Mouse (Mus musculus): ENCODE data around the gene Fbxo28.
"Not testable (repeated sequence)": the region's sequence is repeated elsewhere in the genome, so short reads cannot be mapped to it uniquely, and the experiment has no call there.

Gene Fbxo28

DNA sequence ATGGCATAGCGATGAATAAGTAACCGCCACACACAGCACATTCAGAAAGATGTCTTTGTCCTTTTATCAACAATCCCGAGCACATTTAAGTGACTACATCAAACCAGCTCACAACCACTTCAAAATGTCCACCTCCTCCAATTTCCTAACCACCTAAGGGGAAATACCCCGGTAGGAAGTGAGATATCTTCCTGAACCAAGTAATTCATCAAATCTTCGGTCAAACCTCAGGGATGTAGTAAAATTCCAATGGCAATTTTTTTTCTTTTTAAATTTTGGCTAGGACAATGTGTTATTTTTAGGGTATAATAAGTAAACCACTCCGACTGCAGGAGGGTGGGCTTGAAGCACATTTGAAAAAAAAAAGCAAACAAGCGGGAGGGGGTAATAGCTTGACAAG, 1.1 kb downstream of the Fbxo28 start:
- DNase-seq: no peak

DNA sequence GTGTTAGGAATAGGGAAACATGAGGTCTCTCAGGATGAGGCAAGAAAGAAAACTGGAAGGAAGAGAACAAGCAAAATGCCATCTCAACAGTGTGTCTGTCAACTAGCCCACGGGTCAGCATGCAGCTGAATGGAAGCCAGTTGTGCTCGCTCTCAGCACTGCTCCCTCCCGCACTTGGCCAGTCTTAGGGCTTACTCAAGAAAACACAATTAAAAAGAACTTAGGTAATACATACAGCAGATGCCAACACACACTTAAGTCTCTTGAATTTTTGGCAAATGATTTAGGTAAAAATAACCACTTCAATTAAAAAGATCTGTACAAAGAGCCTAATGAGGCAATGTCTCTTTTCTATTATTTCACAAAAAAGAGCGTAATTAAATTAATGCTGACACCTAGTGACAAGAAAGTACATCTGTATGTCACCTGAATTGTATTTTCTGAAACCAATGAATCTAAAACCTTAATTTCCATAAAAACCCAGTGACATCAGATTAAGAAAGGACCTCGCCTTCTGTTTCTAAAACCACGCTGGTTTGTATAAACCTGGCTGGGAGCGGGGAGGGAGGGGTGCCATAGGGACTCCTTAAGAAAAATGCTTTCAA, 2.4 kb downstream of the Fbxo28 start:
- peak; percentile 24 for DNase-seq

DNA sequence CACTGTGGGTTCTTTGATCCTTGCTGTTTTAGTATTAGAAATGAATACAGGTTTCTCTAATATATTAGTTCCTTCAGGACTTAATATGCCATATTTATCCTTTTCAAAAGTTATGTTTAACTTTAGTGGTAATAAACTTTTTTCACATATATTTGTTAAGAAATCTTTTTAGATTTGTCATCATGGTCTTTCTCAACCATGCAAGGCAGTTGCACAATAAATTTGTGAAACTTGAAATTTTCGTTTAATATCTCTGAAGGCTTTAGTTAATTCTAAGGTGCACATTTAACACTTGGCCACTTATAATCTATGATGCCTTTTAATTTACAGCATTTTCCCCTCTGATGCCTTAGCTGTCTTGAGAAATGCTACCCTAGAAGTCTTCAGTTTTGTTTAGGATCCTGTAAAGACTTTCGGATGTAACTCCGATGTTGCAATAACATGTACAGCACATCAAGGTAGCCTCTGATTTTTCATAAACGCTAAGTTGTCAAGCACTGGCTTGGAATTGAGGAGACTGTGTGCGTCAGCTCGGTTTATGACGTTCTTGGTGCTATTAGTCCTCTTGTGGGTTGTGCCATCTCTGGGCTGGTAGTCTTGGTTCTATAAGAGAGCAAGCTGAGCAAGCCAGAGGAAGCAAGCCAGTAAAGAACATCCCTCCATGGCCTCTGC, 7.5 kb downstream of the Fbxo28 start:
- DNase-seq: no peak

DNA sequence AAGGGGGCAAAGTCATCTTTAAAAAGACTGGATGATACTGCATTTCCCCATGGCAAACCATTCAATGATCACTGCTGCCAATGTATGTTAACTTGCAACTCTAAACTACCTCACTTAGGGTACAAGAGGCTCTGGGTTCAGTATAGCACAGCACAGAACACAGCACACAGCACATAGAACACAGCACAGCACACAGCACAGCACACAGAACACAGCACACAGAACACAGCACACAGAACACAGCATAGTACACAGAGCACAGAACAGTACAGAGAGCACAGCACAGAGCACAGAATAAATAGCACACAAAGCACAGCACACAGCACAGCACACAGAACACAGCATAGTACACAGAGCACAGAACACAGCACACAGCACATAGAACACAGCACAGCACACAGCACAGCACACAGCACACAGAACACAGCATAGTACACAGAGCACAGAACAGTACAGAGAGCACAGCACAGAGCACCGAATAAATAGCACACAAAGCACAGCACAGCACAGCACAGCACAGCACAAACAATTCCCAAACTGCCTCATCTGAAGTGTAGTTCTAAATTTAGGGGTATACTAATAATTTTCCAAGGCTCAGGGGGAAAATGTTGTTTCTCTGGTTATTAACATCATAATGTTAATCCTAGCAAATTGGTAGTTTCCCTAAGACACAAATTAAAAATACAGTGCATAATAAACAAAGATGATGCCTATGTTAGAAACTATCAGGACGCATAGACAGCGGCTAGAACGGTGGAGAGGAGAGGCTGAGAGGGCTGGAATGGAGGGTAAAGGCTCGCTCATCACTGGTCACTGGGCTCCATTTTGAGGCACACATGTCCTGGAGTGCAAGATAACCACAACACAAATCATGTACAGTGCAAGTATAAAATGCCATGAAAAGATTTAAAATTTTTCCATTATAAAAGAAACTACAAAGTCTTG, 9.1 kb downstream of the Fbxo28 start:
- DNase-seq: no peak

DNA sequence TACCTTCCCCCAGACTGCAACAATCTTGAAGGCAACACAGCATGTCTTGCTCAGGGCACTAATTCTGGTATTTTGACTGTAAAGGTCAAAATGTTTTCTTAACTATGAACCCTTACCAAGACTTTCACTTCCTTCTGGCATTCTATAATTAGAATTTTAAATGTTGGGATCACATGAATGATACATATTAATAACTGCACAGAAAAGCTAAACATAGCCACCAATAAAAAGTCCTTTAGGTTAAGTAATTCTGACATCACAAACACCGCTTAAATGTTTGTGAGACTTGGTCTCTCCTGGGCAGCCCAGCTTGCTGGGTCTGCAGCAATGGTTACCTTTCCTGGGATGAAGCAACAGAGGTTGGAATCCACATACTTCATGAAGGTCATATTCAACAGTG, 15.5 kb downstream of the Fbxo28 start:
- DNase-seq: no peak

DNA sequence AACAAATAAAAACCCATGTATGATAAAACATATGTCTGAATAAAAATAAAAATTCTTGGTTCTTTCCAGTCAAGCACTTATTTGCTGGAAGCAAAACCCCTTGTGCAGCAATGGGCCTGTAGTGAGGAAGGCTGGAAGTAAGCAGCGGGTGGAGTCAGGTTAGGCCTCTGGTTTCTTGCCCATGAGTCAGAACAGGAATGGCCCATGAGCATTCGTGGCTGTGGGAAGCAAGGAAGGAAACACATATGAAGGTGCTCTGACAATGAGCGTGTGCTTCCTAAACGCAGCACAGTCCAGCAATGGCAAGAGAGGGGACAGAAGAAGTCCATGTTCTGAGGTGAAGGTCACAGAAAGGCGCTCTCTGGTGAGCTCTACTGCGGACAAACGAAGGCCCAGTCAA, 16.9 kb downstream of the Fbxo28 start:
- no peak for DNase-seq

DNA sequence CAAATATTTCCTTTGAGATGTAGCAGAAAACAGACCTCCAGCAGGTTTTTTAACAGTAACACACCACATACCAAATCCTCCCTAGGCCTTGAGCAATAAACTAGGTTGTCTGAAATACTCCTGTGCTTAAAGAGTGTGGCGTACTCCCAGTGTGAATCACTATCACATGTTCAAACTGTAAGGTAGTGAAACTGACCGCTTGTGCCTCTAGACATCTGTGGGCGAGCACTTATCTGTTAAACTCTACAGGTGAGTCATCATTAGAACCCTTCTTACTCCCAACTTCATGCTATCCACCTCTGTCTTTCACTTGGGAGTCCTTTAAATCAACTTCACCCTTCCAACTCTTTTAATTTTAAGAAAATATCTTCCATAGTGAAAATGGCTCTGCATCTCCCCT, 18.3 kb downstream of the Fbxo28 start:
- DNase-seq: no peak

DNA sequence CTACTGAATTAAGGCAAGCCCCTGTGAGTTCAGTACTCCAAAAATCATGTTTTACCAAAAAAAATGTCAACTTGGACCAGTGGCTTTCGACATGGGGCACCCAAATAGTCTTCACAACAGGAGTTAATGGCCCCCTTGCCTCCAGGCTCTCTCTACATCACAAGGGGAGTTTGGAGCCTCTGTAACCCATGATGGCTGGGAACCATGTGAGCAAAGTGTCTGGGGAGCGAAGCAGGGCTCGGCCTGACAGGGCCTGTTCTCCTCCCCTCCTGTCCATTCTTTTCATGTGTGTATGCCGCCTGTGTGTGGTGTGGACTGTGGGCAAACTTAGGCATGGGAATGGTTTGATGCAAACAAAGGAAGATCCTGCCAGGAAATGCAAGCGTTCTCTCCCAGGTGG, 27.2 kb downstream of the Fbxo28 start:
- DNase-seq: no peak

DNA sequence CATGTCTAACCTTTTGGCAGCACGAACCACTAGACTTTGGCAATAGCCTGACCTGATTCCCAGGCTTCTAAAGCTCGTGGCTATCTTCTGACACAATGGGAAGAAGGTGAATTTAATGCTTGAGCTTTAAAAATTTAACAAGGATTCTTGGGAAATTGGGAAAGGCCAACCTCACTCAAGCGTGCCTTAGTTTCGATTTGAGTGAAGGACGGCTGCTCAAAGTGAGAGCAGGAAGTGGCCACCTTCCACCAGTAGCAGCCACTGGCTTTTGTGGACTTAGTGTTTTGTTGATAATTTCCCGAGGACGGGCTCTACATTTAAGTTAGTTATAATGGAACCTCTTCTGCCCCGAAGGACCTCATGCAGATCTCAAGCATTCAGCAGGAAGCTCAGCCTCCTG, 28.2 kb downstream of the Fbxo28 start:
- no peak for DNase-seq

DNA sequence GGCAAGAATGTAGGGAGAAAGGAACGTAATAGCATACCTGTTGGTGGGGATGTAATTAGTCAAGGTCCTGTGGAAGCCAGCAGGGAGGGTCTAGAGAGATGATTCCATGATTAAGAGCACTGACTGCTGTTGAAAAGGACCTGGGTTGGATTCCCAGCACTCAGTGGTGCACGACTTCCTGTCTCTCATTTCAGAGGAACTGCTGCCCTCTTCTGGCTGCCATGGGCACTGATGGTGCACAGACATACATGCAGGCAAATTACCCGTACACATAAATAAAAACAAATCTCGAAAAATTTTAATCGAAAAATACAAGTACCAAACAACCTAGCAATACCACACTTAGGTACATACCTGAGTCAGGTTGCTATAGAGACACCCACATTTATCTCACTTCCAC, 30.1 kb downstream of the Fbxo28 start:
- DNase-seq: no peak

DNA sequence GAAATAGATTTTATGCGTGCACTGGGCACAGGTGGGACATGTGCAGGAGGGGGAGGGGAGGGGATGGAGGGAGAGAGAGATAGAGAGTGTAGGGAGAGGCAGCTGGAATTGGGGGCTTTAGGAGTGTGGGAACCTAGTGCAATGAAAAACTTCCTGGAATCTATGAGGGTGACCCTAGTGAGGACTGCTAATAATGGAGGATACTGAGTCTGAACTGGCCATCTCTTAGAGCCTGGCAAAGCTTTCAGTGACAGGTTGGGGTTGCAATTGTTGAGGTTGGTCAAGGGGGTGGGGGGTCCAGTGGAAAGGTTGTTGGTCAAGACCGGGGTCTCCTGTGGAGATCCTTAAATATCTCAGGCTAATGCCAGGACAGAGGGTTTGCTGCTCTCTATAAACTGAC, 31.1 kb downstream of the Fbxo28 start:
- DNase-seq: no peak

DNA sequence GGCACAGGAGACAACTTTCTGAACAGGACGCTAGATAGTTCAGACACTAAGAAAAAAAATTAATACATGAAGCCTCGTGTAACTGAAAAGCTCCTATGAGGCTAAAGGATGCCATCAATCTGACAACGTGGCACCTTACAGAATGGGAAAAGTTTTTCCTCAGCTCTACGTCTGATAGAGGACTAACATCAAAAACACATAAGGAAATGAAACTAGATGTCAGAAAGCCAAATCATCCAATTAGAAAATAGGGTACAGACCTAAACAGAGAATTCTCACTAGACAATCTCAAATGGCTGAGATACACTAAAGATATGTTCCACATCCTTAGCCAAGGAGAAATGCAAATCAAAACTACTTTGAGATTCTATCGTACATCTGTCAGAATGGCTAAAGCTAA, 32.0 kb downstream of the Fbxo28 start:
- DNase-seq: no peak

DNA sequence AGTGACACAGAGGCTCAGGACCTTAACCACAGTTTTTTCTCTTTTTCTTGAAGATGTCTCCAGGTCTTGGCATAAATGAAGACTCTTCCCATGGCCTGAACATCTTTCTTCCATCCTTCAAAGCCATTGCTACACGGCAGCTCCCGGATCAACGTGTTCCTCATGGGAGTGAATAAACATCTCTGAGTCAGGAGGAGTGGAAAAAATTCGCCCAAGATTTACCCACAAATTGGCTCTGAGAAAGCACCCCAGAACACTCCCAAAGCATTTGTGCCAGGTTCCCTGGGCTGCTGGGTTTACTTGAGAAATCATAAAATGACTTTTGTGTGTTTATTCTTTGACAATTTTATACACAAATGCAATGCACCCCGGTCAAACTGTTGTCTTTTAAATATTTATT, 38.5 kb downstream of the Fbxo28 start:
- no peak for DNase-seq

DNA sequence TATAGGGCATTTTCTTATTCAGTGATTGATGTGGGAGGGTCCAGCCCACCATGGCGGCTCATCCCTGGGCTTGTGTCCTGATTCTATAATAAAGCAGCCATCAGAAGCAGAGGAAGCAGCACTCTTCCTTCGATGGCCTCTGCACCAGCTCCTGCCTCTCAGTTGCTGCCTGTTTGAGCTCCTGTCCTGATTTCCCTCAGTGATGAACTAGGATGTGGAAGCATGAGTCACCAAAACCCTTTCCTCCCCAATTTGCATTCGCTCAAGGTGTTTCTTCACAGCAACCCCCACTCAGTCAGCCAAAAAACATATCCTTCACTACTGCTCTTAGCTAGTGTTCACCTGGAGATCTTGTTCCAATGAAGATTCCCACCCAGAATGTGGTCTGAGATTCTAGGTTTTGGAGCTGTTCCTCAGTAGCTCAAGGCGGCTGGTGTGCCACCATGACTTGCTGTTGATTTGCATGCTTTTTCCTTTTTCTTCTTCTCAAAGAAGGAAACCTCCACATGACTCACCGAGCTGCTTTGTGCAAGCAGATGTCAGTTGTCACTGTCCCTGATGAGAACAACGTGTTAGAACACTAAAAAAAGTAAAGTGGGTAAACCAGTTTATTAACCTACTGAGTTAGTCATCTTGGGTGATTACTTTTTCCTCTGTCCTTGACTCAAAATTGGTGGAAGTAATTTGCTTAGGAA, 39.1 kb downstream of the Fbxo28 start:
- no peak for DNase-seq

DNA sequence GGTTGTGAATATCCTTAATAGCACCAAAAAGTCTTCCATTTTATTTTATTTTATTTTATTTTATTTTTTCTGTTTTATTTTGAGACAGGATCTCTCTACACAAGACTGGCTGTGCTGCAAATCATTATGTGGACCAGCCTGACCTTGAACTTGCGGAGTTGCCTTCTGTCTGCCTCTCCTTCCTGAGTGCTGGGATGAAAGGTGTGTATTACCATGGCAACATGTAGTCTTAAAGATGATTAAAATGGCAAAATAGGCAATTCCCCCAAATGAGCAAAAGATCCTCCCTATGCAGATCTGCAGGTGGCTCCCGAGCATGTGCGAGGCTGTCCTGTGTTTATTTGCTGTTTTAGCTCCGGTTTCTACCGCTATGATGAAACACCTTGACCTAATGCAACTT, 43.6 kb downstream of the Fbxo28 start:
- DNase-seq: no peak

DNA sequence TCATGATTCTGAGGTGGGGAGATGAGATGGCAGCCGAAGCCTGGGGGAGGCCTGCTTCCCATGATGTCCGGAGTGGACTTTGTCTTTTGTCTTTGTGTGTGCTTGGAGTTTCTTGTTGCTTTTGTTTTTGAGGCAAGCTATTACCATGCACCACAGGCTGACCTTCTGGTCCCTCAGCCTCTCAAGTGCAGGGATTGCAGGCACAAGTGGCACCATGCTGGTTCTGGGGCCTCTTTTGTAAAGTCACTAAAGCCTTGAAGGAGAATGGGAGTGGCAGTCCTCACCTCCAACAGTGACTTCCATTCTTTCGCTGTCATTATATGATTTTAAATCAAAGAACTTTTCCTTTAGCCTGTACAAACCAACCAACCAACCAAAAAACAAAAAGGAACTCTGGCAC, 44.2 kb downstream of the Fbxo28 start:
- no peak for DNase-seq

DNA sequence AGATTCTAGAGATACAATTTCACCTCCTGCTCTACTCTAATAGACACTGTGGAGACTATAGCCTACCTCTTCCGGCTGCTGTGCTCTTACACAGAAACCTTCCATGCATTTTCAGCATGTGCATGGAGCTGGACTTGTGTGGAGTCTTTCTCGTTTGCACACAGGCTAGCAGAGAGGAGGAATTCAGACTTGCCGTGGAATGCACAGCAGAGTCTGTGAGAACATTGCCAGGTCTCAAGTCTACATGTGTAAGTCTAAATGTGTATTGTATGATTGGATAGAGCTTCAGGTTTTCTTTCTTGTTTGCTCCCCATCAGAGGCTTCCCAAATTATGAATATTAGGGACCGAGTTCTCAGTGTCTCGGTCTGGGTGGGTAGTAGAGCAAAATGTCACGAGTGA, 44.6 kb downstream of the Fbxo28 start:
- DNase-seq: no peak

DNA sequence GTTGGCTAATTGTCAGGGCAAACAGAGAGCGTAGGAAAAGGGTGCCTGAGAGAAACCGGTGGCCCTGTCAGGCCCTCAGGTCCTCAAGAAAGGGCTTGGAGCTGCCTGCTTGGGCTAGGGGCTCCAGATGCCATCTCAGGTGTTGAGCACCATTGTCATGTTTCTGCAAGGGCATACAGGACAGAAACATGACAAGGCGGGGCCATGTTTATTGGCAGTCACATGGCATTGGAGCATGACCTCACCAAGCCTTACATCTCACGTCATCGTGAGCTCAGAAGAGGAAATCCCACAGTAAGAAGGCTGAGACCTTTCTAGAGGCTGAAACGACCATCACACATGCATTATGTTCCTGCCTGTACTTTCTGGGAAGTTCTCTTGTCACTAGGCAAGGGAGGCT, 45.3 kb downstream of the Fbxo28 start:
- no peak for DNase-seq

DNA sequence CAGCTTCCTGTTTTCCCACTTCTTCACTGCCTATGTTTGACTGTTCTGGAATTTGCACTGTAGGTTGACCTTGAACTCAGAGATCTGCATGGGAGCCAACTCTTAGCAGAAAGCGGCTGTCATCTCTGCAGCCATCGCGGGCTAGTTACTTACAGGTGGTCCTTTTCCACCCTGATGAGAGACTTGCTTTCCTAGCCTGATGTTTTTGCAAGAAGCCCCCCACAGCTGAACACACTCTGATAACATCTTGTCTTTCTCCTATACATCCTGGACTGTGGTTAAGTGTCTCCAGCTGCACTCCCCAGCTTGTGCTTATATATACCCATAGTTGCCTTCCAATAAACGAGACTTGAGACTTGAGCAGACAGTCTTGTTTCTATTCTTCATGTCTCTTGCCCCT, 49.1 kb downstream of the Fbxo28 start:
- DNase-seq: no peak

DNA sequence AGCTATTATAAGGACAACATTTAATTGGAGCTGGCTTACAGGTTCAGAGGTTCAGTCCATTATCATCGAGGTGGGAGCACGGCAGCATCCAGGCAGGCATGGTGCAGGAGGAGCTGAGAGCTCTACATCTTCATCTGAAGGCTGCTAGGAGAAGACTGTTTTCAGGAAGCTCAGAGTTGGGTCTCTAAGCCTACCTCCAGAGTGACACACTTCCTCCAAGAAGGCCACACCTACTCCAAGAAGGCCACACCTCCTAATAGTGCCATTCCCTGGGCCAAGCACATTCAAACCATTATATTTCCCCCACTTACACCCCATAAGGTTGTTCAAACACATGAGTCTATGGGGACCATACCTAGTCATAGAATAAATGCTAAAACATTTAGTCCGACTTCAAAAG, 50.7 kb downstream of the Fbxo28 start:
- not testable (repeated sequence) for DNase-seq

DNA sequence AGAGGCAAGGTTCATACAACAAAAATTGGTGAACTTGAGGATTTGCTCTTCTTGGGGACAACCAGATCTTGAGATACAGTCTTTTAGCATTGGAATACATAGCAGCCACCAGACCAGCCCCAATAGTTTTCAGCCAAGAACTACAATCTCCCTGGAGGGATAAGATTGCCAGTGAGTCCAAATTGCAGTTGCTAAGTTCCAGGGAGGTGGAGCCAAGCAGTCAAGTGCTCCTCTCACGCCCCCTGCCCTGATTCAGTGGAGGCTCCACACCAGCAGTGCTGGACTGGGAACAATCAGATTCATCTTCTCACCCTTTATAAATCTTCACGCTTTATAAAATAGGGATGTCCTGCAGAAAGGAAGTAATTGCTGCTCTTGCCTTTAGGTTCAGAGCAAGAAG, 51.6 kb downstream of the Fbxo28 start:
- no peak for DNase-seq

DNA sequence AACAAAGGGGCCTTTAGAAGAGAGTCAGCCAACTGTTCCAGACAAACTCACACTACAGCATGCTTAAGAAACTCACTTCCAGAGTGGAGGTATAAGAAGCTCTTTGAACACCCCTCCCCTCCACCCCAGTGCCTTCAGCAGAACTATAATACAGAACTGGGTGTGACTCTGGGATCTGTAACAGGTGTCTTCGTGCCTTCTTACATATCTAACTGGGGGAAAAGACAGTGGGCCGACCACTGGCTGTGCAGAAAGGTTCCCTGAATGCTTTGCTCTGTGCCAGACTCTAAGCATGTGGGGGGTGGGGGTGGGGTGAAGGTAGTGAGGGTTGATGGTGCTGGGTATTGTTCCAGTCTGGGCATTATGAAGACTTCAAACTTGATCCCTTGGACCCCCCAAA, 52.8 kb downstream of the Fbxo28 start:
- no peak for DNase-seq

DNA sequence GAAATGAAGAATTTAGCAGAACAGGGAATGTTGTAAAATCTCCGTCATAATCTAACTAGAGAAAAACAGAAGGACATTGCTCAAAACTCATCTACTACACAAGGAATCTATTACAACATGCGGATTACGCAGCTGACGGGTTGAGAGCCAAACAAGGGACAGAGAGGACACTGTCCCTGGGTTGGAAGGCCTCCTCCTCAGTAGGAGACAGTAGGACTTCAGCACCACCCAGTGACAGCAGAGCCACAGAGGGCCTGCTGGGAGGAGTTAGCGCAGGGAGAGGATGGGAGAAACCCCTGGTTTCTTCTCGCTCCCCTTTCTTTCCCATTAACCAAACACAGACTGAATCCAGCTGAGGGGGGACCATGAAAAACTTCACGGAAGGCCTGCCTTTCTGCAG, 53.6 kb downstream of the Fbxo28 start:
- no peak for DNase-seq

DNA sequence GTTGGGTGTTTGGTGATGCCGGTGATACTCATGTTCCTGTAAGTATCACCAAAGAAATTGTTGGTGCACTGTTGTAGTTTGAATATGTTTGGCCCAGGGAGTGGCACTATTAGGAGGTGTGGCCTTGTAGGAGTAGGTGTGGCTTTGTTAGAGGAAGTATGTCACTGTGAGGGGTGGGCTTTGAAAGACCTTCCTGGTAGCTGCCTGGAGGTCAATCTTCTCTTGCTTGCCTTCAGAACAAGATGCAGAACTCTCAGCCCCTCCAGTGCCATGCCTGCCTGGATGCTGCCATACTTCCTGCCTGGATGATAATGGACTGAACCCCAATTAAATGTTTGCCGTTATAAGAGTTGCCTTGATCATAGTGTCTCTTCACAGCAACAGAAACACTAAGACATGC, 56.6 kb downstream of the Fbxo28 start:
- DNase-seq: no peak
